Mouse (Mus musculus): ENCODE data around the gene Vsx2. TPM values are rescaled to one million over a fixed set of nuclear protein-coding genes. Genes with fewer than 3 reads are reported as not detected.

The Vsx2 gene
- polyA plus RNA-seq, 1 experiment: not detected

- no peaks in the 10 kb centered on the region for H3K4me1 ChIP-seq (ENCODE audit: control insufficient read depth, insufficient read depth, low read length)
- TF ChIP-seq POLR2A (IDR thresholded peaks at IDR 0.05; ENCODE audit: low read depth, low read length): no peak
These were observed 28.1 kb upstream of the Vsx2 start for GRCm38 (mm10) chr12:84541391-84541958.

GRCm38 (mm10) chr12:84546028-84546427 is 23.5 kb upstream of the Vsx2 start:
- Histone ChIP-seq H3K27ac (ENCODE audit: insufficient read depth, low read length) (no peak overlapping the region), H3K4me3 (ENCODE audit: insufficient read depth, low read length) (no peak overlapping the region), H3K4me1 (ENCODE audit: control insufficient read depth, insufficient read depth, low read length) (no peaks in the 10 kb centered on the region)
- TF ChIP-seq POLR2A (IDR thresholded peaks at IDR 0.05; ENCODE audit: low read depth, low read length) (no peak), CTCF (IDR thresholded peaks at IDR 0.05; ENCODE audit: borderline replicate concordance, insufficient read depth, low read length) (peak; percentile 77)

More at GRCm38 (mm10) chr12:84541391-84541958, 28.1 kb upstream of the Vsx2 start:
- H3K4me3 ChIP-seq (ENCODE audit: insufficient read depth, low read length): no peak overlapping the region
- no peak overlapping the region for H3K27ac ChIP-seq (ENCODE audit: insufficient read depth, low read length)

GRCm38 (mm10) chr12:84546577-84547085 is 22.9 kb upstream of the Vsx2 start:
- Histone ChIP-seq H3K4me1 (ENCODE audit: control insufficient read depth, insufficient read depth, low read length) (no peaks in the 10 kb centered on the region), H3K27ac (ENCODE audit: insufficient read depth, low read length) (no peak overlapping the region), H3K4me3 (ENCODE audit: insufficient read depth, low read length) (no peak overlapping the region)
- no peak for TF ChIP-seq POLR2A (IDR thresholded peaks at IDR 0.05; ENCODE audit: low read depth, low read length)
- no peak for TF ChIP-seq CTCF (IDR thresholded peaks at IDR 0.05; ENCODE audit: borderline replicate concordance, insufficient read depth, low read length)

GRCm38 (mm10) chr12:84548251-84548650 is 21.3 kb upstream of the Vsx2 start:
- Histone ChIP-seq H3K4me1 (ENCODE audit: control insufficient read depth, insufficient read depth, low read length) (no peaks in the 10 kb centered on the region), H3K4me3 (ENCODE audit: insufficient read depth, low read length) (no peak overlapping the region), H3K27ac (ENCODE audit: insufficient read depth, low read length) (no peak overlapping the region)
- TF ChIP-seq CTCF (IDR thresholded peaks at IDR 0.05; ENCODE audit: borderline replicate concordance, insufficient read depth, low read length) (no peak), POLR2A (IDR thresholded peaks at IDR 0.05; ENCODE audit: low read depth, low read length) (no peak)

- H3K4me3 ChIP-seq (ENCODE audit: insufficient read depth, low read length): no peak overlapping the region
- H3K4me1 ChIP-seq (ENCODE audit: control insufficient read depth, insufficient read depth, low read length): no peaks in the 10 kb centered on the region
- no peak overlapping the region for H3K27ac ChIP-seq (ENCODE audit: insufficient read depth, low read length)
- TF ChIP-seq CTCF (IDR thresholded peaks at IDR 0.05; ENCODE audit: borderline replicate concordance, insufficient read depth, low read length): no peak
- no peak for TF ChIP-seq POLR2A (IDR thresholded peaks at IDR 0.05; ENCODE audit: low read depth, low read length)
These were observed 14.3 kb upstream of the Vsx2 start for GRCm38 (mm10) chr12:84555218-84555617.

GRCm38 (mm10) chr12:84562558-84562957 is 7.0 kb upstream of the Vsx2 start:
- no peak overlapping the region for H3K27ac ChIP-seq (ENCODE audit: insufficient read depth, low read length)
- TF ChIP-seq CTCF (IDR thresholded peaks at IDR 0.05; ENCODE audit: borderline replicate concordance, insufficient read depth, low read length) (no peak), POLR2A (IDR thresholded peaks at IDR 0.05; ENCODE audit: low read depth, low read length) (no peak)
- H3K4me3 ChIP-seq (ENCODE audit: insufficient read depth, low read length): no peak overlapping the region
- H3K4me1 ChIP-seq (ENCODE audit: control insufficient read depth, insufficient read depth, low read length): no peaks in the 10 kb centered on the region

GRCm38 (mm10) chr12:84567576-84567975 is 2.0 kb upstream of the Vsx2 start:
- TF ChIP-seq CTCF (IDR thresholded peaks at IDR 0.05; ENCODE audit: borderline replicate concordance, insufficient read depth, low read length) (no peak), POLR2A (IDR thresholded peaks at IDR 0.05; ENCODE audit: low read depth, low read length) (no peak)
- Histone ChIP-seq H3K4me3 (ENCODE audit: insufficient read depth, low read length) (no peak overlapping the region), H3K27ac (ENCODE audit: insufficient read depth, low read length) (no peak overlapping the region), H3K4me1 (ENCODE audit: control insufficient read depth, insufficient read depth, low read length) (no peaks in the 10 kb centered on the region)

- TF ChIP-seq CTCF (IDR thresholded peaks at IDR 0.05; ENCODE audit: borderline replicate concordance, insufficient read depth, low read length): no peak
- no peak for TF ChIP-seq POLR2A (IDR thresholded peaks at IDR 0.05; ENCODE audit: low read depth, low read length)
- H3K27ac ChIP-seq (ENCODE audit: insufficient read depth, low read length): no peak overlapping the region
- H3K4me1 ChIP-seq (ENCODE audit: control insufficient read depth, insufficient read depth, low read length): no peaks in the 10 kb centered on the region
- H3K4me3 ChIP-seq (ENCODE audit: insufficient read depth, low read length): no peak overlapping the region
These were observed 573 bp downstream of the Vsx2 start for GRCm38 (mm10) chr12:84569976-84570693.

GRCm38 (mm10) chr12:84570694-84571415 is 1.3 kb downstream of the Vsx2 start:
- no peak overlapping the region for H3K4me3 ChIP-seq (ENCODE audit: insufficient read depth, low read length)
- no peaks in the 10 kb centered on the region for H3K4me1 ChIP-seq (ENCODE audit: control insufficient read depth, insufficient read depth, low read length)
- TF ChIP-seq CTCF (IDR thresholded peaks at IDR 0.05; ENCODE audit: borderline replicate concordance, insufficient read depth, low read length): no peak
- no peak for TF ChIP-seq POLR2A (IDR thresholded peaks at IDR 0.05; ENCODE audit: low read depth, low read length)
- H3K27ac ChIP-seq (ENCODE audit: insufficient read depth, low read length): no peak overlapping the region

All from embryonic fibroblast, embryonic 13.5 days (primary cell).